Comparison of ENCODE assay signal across 19 mouse cellular contexts in the genomic region with DNA sequence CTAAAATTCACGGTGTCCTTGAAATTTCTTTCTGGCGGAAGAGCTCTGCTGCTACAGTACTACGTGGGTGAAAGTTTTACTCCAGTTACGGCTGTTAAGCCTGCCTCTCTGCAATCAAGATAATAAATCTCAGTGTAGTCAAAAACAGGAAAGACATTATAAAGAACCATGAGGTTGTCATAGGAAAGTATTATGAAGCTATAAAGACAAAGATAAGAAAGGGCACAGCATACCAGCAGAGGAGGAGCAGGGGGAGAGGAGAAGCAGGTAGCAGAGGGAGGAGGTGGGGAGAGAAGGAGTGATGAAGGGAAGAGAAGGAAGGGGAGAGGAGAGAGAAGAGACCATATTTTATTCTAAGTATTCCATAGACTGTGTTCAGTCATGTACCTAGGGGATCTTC.
DNase-seq lines count a peak whose midpoint lies in the region; ATAC-seq lines count a peak whose summit lies in the region.
"Had no signal": no experiment of that assay in that cellular context is flagged by ENCODE, and none has a peak within 500 bp of the region (broad histone marks: within the 10 kb centered on the region; RNA-seq: fewer than 3 reads in every experiment).

No protein-coding gene starts in this region.

- WGBS in kidney, embryonic 15.5 days: 20% methylated on average over 4 of the region's 4 CpGs
- WGBS in intestine, embryonic 15.5 days: 24% methylated on average over 4 of the region's 4 CpGs
- WGBS in forebrain, embryonic 13.5 days: 86% methylated on average over 4 of the region's 4 CpGs

- H3K9ac ChIP-seq in kidney, embryonic 15.5 days: no peak overlapping the region
- H3K9ac ChIP-seq in intestine, embryonic 15.5 days: no peak overlapping the region
- H3K9ac ChIP-seq in forebrain, embryonic 13.5 days: no peak overlapping the region
- H3K9ac ChIP-seq: embryonic facial prominence, embryonic 12.5 days; embryonic facial prominence, embryonic 15.5 days; forebrain, embryonic 15.5 days; hindbrain, embryonic 12.5 days; hindbrain, embryonic 15.5 days had no signal

- H3K4me1 ChIP-seq in kidney, embryonic 15.5 days: 0 out of 2 replicates have a peak, but pooled peaks cover 5% of the 10 kb centered on the region
- no peaks in the 10 kb centered on the region for H3K4me1 ChIP-seq in intestine, embryonic 15.5 days (replicated peaks)
- no peaks in the 10 kb centered on the region for H3K4me1 ChIP-seq in forebrain, embryonic 13.5 days
- H3K4me1 ChIP-seq: embryonic facial prominence, embryonic 12.5 days; embryonic facial prominence, embryonic 15.5 days; forebrain, embryonic 15.5 days; hindbrain, embryonic 12.5 days; hindbrain, embryonic 15.5 days had no signal

- no peak for ATAC-seq in kidney, embryonic 15.5 days (replicated peaks; ENCODE audit: low FRiP score)
- ATAC-seq in activated CD4-positive, CD25-positive, alpha-beta regulatory T cell, adult 4 months: peak; percentile 27
- ATAC-seq in intestine, embryonic 15.5 days: peak; percentile 79
- ATAC-seq in megakaryocyte-erythroid progenitor cell, adult 5-6 weeks (replicated peaks; ENCODE audit: low FRiP score, low TSS enrichment, poor library complexity, severe bottlenecking): 0 out of 2 replicates have a peak, but pooled peaks have one; percentile 4
- ATAC-seq in forebrain, embryonic 13.5 days: no peak

- H3K4me2 ChIP-seq in kidney, embryonic 15.5 days: no peak overlapping the region
- no peak overlapping the region for H3K4me2 ChIP-seq in intestine, embryonic 15.5 days (replicated peaks)
- no peak overlapping the region for H3K4me2 ChIP-seq in forebrain, embryonic 13.5 days
- H3K4me2 ChIP-seq: embryonic facial prominence, embryonic 12.5 days; embryonic facial prominence, embryonic 15.5 days; forebrain, embryonic 15.5 days; hindbrain, embryonic 12.5 days; hindbrain, embryonic 15.5 days had no signal

- H3K9me3 ChIP-seq in kidney, embryonic 15.5 days (replicated peaks): no peaks in the 10 kb centered on the region
- no peaks in the 10 kb centered on the region for H3K9me3 ChIP-seq in intestine, embryonic 15.5 days
- no peaks in the 10 kb centered on the region for H3K9me3 ChIP-seq in forebrain, embryonic 13.5 days (replicated peaks)
- H3K9me3 ChIP-seq: embryonic facial prominence, embryonic 12.5 days; embryonic facial prominence, embryonic 15.5 days; forebrain, embryonic 15.5 days; heart, embryonic 10.5 days; hindbrain, embryonic 12.5 days; hindbrain, embryonic 15.5 days had no signal

- no peak overlapping the region for H3K27ac ChIP-seq in kidney, embryonic 15.5 days
- no peak overlapping the region for H3K27ac ChIP-seq in intestine, embryonic 15.5 days
- no peak overlapping the region for H3K27ac ChIP-seq in forebrain, embryonic 13.5 days
- H3K27ac ChIP-seq: embryonic facial prominence, embryonic 12.5 days; embryonic facial prominence, embryonic 15.5 days; forebrain, embryonic 15.5 days; heart, embryonic 10.5 days; hindbrain, embryonic 12.5 days; hindbrain, embryonic 15.5 days had no signal

- peak; percentile 6 for DNase-seq in kidney, adult 9 months
- DNase-seq in yolk sac, embryonic 10.5 days (ENCODE audit: low spot score): no peak
- DNase-seq in embryo, embryonic 10.5 days (ENCODE audit: low spot score): no peak
- DNase-seq: adrenal gland, postnatal 10 days; adrenal gland, postnatal 36 days; cerebellum, adult 18-20 months; cerebellum, adult 9-10 months; gastrocnemius, postnatal 25 days had no signal

- H3K4me3 ChIP-seq in kidney, embryonic 15.5 days (replicated peaks): no peak overlapping the region
- no peak overlapping the region for H3K4me3 ChIP-seq in intestine, embryonic 15.5 days (replicated peaks)
- H3K4me3 ChIP-seq in forebrain, embryonic 13.5 days: no peak overlapping the region
- H3K4me3 ChIP-seq: embryonic facial prominence, embryonic 12.5 days; embryonic facial prominence, embryonic 15.5 days; forebrain, embryonic 15.5 days; heart, embryonic 10.5 days; hindbrain, embryonic 12.5 days; hindbrain, embryonic 15.5 days had no signal

- no peaks in the 10 kb centered on the region for H3K36me3 ChIP-seq in kidney, embryonic 15.5 days
- H3K36me3 ChIP-seq in intestine, embryonic 15.5 days: no peaks in the 10 kb centered on the region
- no peaks in the 10 kb centered on the region for H3K36me3 ChIP-seq in forebrain, embryonic 13.5 days (ENCODE audit: poor library complexity, severe bottlenecking)
- H3K36me3 ChIP-seq: embryonic facial prominence, embryonic 12.5 days; embryonic facial prominence, embryonic 15.5 days; forebrain, embryonic 15.5 days; heart, embryonic 10.5 days; hindbrain, embryonic 12.5 days; hindbrain, embryonic 15.5 days had no signal

- H3K27me3 ChIP-seq in kidney, embryonic 15.5 days: no peaks in the 10 kb centered on the region
- H3K27me3 ChIP-seq in intestine, embryonic 15.5 days (replicated peaks): no peaks in the 10 kb centered on the region
- H3K27me3 ChIP-seq in forebrain, embryonic 13.5 days: no peaks in the 10 kb centered on the region
- H3K27me3 ChIP-seq: embryonic facial prominence, embryonic 12.5 days; embryonic facial prominence, embryonic 15.5 days; forebrain, embryonic 15.5 days; hindbrain, embryonic 12.5 days; hindbrain, embryonic 15.5 days had no signal

Comparison
In these comparisons a context has a peak if more than half of its experiments do, and no peak if none do; other contexts are left out.
1. ATAC-seq: peak in activated CD4-positive, CD25-positive, alpha-beta regulatory T cell, adult 4 months (single experiment), intestine, embryonic 15.5 days (single experiment) and megakaryocyte-erythroid progenitor cell, adult 5-6 weeks (single experiment); none in kidney, embryonic 15.5 days (single experiment) and forebrain, embryonic 13.5 days (single experiment).